Mouse (Mus musculus) kidney, postnatal 0 days (tissue): ENCODE data around the gene Coa3. TPM values are rescaled to one million over a fixed set of nuclear protein-coding genes. Genes with fewer than 3 reads are reported as not detected.
A peak's percentile ranks its signal among the peaks of the same experiment; 100 is the strongest.

Experiments
- ATAC-seq: fragments of 200-750 bp; cut with Nextera tagmentation; replicated peaks from 2 replicates; pipeline ENCODE4 v1.8.0; 2017; ENCODE audit warnings: low read depth, moderate number of reproducible peaks, moderate TSS enrichment, moderate library complexity; ENCODE audit not compliant: low FRiP score
- DNase-seq: peaks from one replicate; pipeline ENCODE4 v3.0.0-alpha.2; 2016; ENCODE audit warnings: low spot score
- H3K27ac ChIP-seq: fragments of 300-500 bp; sonication (generic); 2 replicates; pipeline ENCODE4 v1.5.1; 2014; ENCODE audit warnings: mild to moderate bottlenecking
- H3K27me3 ChIP-seq: fragments of 300-500 bp; sonication (generic); 2 replicates; pipeline ENCODE4 v1.6.1; 2014; ENCODE audit warnings: low read length, mixed read lengths; ENCODE audit not compliant: insufficient read depth
- H3K36me3 ChIP-seq: fragments of 300-500 bp; sonication (generic); 2 replicates; pipeline ENCODE4 v1.6.1; 2014; ENCODE audit warnings: low read length, mixed read lengths; ENCODE audit not compliant: insufficient read depth
- H3K4me1 ChIP-seq: fragments of 300-500 bp; sonication (generic); replicated peaks from 2 replicates; pipeline ENCODE4 v1.6.1; 2014; ENCODE audit warnings: antibody characterized with exemption, low read length, mixed read lengths; ENCODE audit not compliant: insufficient read depth
- H3K4me2 ChIP-seq: fragments of 300-500 bp; sonication (generic); 2 replicates; pipeline ENCODE4 v1.6.1; 2014; ENCODE audit warnings: mild to moderate bottlenecking, low read length, moderate library complexity, mixed read lengths
- H3K4me3 ChIP-seq: fragments of 300-500 bp; sonication (generic); replicated peaks from 2 replicates; pipeline ENCODE4 v1.5.1; 2014; ENCODE audit warnings: low read depth, low read length
- H3K9ac ChIP-seq: fragments of 300-500 bp; sonication (generic); 2 replicates; pipeline ENCODE4 v1.6.1; 2014; ENCODE audit warnings: low read depth, low read length
- H3K9me3 ChIP-seq: fragments of 300-500 bp; sonication (generic); replicated peaks from 2 replicates; pipeline ENCODE4 v1.6.1; 2016; ENCODE audit warnings: low read length, inconsistent platforms, mixed read lengths
- CTCF ChIP-seq: IDR thresholded peaks from 2 replicates; pipeline ENCODE4 v1.5.1; 2016; ENCODE audit warnings: antibody characterized with exemption, low read depth, mild to moderate bottlenecking, moderate library complexity
- WGBS: fragments of 180-500 bp; shearing (Covaris S2); extraction: QIAGEN DNeasy Blood & Tissue Kit; methylation state at CpG from one replicate; pipeline ENCODE4 v1.1.7; 2014; 5-methylcytosine and 5-hydroxymethylcytosine counted together
- polyA plus RNA-seq: library from polyadenylated mRNA; unstranded; fragments of >200 nt; fragmentation: Nextera tagmentation; extraction: Ambion mirVana; gene quantifications from 2 replicates; pipeline ENCODE4 v1.2.1, GENCODE M21; 2015

Coa3 gene
- polyA plus RNA-seq, 1 experiment from 2014 or later: 209 TPM

- H3K9me3 ChIP-seq: no peaks in the 10 kb centered on the region
- peaks cover 37% of the 10 kb centered on the region for H3K4me1 ChIP-seq
- H3K27me3 ChIP-seq: no peaks in the 10 kb centered on the region
- no peak overlapping the region for H3K4me3 ChIP-seq
- peak overlapping the region; percentile 37; the same call in 1 of the 2 replicates for H3K9ac ChIP-seq
- WGBS: 35% methylated on average over 27 of the region's 27 CpGs
- ATAC-seq: no peak
- no peak for TF ChIP-seq CTCF
- no peak for DNase-seq
- H3K4me2 ChIP-seq: peak overlapping the region; percentile 82
- peak overlapping the region; percentile 89 for H3K27ac ChIP-seq
- 0 out of 2 replicates have a peak, but pooled peaks cover 9% of the 10 kb centered on the region for H3K36me3 ChIP-seq
These were observed 2.4 kb downstream of the Coa3 start for GRCm38 (mm10) chr11:101276319-101277070.

GRCm38 (mm10) chr11:101275309-101275708, 3.6 kb downstream of the Coa3 start:
- H3K4me1 ChIP-seq: peaks cover 32% of the 10 kb centered on the region
- no peaks in the 10 kb centered on the region for H3K9me3 ChIP-seq
- H3K9ac ChIP-seq: no peak overlapping the region
- ATAC-seq (no peak), DNase-seq (no peak)
- H3K27ac ChIP-seq: no peak overlapping the region
- TF ChIP-seq CTCF: no peak
- no peaks in the 10 kb centered on the region for H3K27me3 ChIP-seq
- H3K36me3 ChIP-seq: 0 out of 2 replicates have a peak, but pooled peaks cover 9% of the 10 kb centered on the region
- no peak overlapping the region for H3K4me2 ChIP-seq
- 75% methylated on average over 4 of the region's 4 CpGs for WGBS
- H3K4me3 ChIP-seq: no peak overlapping the region

GRCm38 (mm10) chr11:101272446-101272845, 6.5 kb downstream of the Coa3 start:
- Histone ChIP-seq H3K9ac (no peak overlapping the region), H3K4me1 (peaks cover 20% of the 10 kb centered on the region), H3K27me3 (no peaks in the 10 kb centered on the region), H3K36me3 (0 out of 2 replicates have a peak, but pooled peaks cover 12% of the 10 kb centered on the region), H3K9me3 (no peaks in the 10 kb centered on the region), H3K4me3 (no peak overlapping the region), H3K27ac (no peak overlapping the region), H3K4me2 (no peak overlapping the region)
- no peak for DNase-seq
- no peak for TF ChIP-seq CTCF
- 82% methylated on average over 3 of the region's 3 CpGs for WGBS
- ATAC-seq: no peak

GRCm38 (mm10) chr11:101269577-101270116, 9.3 kb downstream of the Coa3 start:
- 17% methylated on average over 10 of the region's 10 CpGs for WGBS
- 0 out of 2 replicates have a peak, but pooled peaks cover 4% of the 10 kb centered on the region for H3K36me3 ChIP-seq
- no peak overlapping the region for H3K9ac ChIP-seq
- TF ChIP-seq CTCF: no peak
- H3K27ac ChIP-seq: no peak overlapping the region
- no peaks in the 10 kb centered on the region for H3K27me3 ChIP-seq
- no peak for DNase-seq
- no peaks in the 10 kb centered on the region for H3K9me3 ChIP-seq
- H3K4me1 ChIP-seq: 0 out of 2 replicates have a peak, but pooled peaks cover 11% of the 10 kb centered on the region
- ATAC-seq: no peak
- no peak overlapping the region for H3K4me3 ChIP-seq
- H3K4me2 ChIP-seq: no peak overlapping the region

GRCm38 (mm10) chr11:101265906-101266305, 13.0 kb downstream of the Coa3 start:
- DNase-seq (no peak), ATAC-seq (no peak)
- H3K36me3 ChIP-seq: 0 out of 2 replicates have a peak, but pooled peaks cover 4% of the 10 kb centered on the region
- no peak for TF ChIP-seq CTCF
- H3K9me3 ChIP-seq: no peaks in the 10 kb centered on the region
- H3K4me2 ChIP-seq: 0 out of 2 replicates have a peak overlapping the region, but pooled peaks have one; percentile 47
- no peak overlapping the region for H3K4me3 ChIP-seq
- H3K27ac ChIP-seq: no peak overlapping the region
- WGBS: 52% methylated on average over 6 of the region's 6 CpGs
- H3K9ac ChIP-seq: no peak overlapping the region
- peaks cover 26% of the 10 kb centered on the region for H3K4me1 ChIP-seq
- H3K27me3 ChIP-seq: peaks cover 4% of the 10 kb centered on the region; the same call in 1 of the 2 replicates

GRCm38 (mm10) chr11:101264954-101265471, 13.9 kb downstream of the Coa3 start:
- 14% methylated on average over 31 of the region's 31 CpGs for WGBS
- H3K4me1 ChIP-seq: peaks cover 26% of the 10 kb centered on the region

More at GRCm38 (mm10) chr11:101264954-101265471, 13.9 kb downstream of the Coa3 start:
- DNase-seq (no peak), ATAC-seq (no peak)
- 0 out of 2 replicates have a peak, but pooled peaks cover 4% of the 10 kb centered on the region for H3K36me3 ChIP-seq
- no peak overlapping the region for H3K27ac ChIP-seq
- 0 out of 2 replicates have a peak overlapping the region, but pooled peaks have one; percentile 5 for H3K9ac ChIP-seq
- peak overlapping the region; percentile 4; the same call in 1 of the 2 replicates for H3K4me3 ChIP-seq
- H3K9me3 ChIP-seq: no peaks in the 10 kb centered on the region
- no peak for TF ChIP-seq CTCF
- H3K27me3 ChIP-seq: peaks cover 4% of the 10 kb centered on the region; the same call in 1 of the 2 replicates
- H3K4me2 ChIP-seq: peak overlapping the region; percentile 47
